Mouse (Mus musculus) megakaryocyte, embryonic 14.5 days (primary cell): Measurements from ENCODE around the gene Epb41.

Experiments
- FLI1 ChIP-seq: IDR thresholded peaks from 2 replicates; pipeline ENCODE4 v1.6.1; 2012; ENCODE audit warnings: low read length, inconsistent platforms, mixed read lengths
- GATA1 ChIP-seq: IDR thresholded peaks from 3 replicates; pipeline ENCODE4 v1.6.1; 2012; ENCODE audit warnings: mixed read lengths, low read length, inconsistent platforms, borderline replicate concordance

- TF ChIP-seq GATA1, result no peak
- no peak for TF ChIP-seq FLI1
Observed at GRCm38 (mm10) chr4:132099548-132099947, 24.4 kb upstream of the Epb41 start.
